Mouse (Mus musculus) embryo, embryonic 11.5 days (tissue): ENCODE measurements around the gene Olfr1232.

Experiments used
- DNase-seq: peaks from one replicate; pipeline ENCODE4 v3.0.0-alpha.2; 2012; ENCODE audit warnings: low read depth, low spot score

Olfr1232 gene

GRCm38 (mm10) chr2:89329575-89329974, at the start of gene Olfr1232:
Gene Olfr1232 (minus strand): TSS chr2:89329675.
- no peak for DNase-seq

- no peak for DNase-seq
These were observed 35.3 kb upstream of the Olfr1232 start, which contains the start of gene Olfr1234 for GRCm38 (mm10) chr2:89364765-89365164. Gene Olfr1234 (minus strand): TSS chr2:89364865.

- no peak for DNase-seq
These were observed 12.8 kb upstream of the Olfr1232 start, which contains the start of gene Olfr1233 for GRCm38 (mm10) chr2:89342298-89342697. Gene Olfr1233 (minus strand): TSS chr2:89342398.

- DNase-seq: no peak
These were observed 22.5 kb downstream of the Olfr1232 start, which contains the start of gene Olfr1231 for GRCm38 (mm10) chr2:89306974-89307373. Gene Olfr1231 (minus strand): TSS chr2:89307074.

GRCm38 (mm10) chr2:89297168-89297567, 32.3 kb downstream of the Olfr1232 start, which contains the start of gene Olfr1230:
Gene Olfr1230 (minus strand): TSS chr2:89297268.
- no peak for DNase-seq

- DNase-seq: no peak
These were observed 41.6 kb downstream of the Olfr1232 start, which contains the start of gene Olfr1229 for GRCm38 (mm10) chr2:89287914-89288313. Gene Olfr1229 (minus strand): TSS chr2:89288014.
